Mouse (Mus musculus) heart, adult 2 months (tissue): Measurements from ENCODE around the gene U2af2. TPM values are rescaled to one million over a fixed set of nuclear protein-coding genes. Genes with fewer than 3 reads are reported as not detected.

Experiments
- DNase-seq, 2 experiments: peaks; one replicate each; pipeline ENCODE4 v3.0.0; 2021
- H3K27ac ChIP-seq: fragments of 200-600 bp; 2 replicates; pipeline ENCODE4 v1.8.1; 2022
- H3K27me3 ChIP-seq: fragments of 200-500 bp; 2 replicates; pipeline ENCODE4 v1.6.1; 2012; ENCODE audit warnings: mild to moderate bottlenecking, low read length, inconsistent platforms, mixed read lengths; ENCODE audit not compliant: control insufficient read depth, insufficient read depth
- H3K36me3 ChIP-seq: fragments of 200-500 bp; 2 replicates; pipeline ENCODE4 v1.6.1; 2012; ENCODE audit warnings: low read length, inconsistent platforms; ENCODE audit not compliant: control insufficient read depth, insufficient read depth
- H3K4me1 ChIP-seq: fragments of 200-500 bp; 2 replicates; pipeline ENCODE4 v1.6.1; 2011; ENCODE audit warnings: low read length; ENCODE audit not compliant: control insufficient read depth, insufficient read depth
- H3K4me3 ChIP-seq: fragments of 200-600 bp; 2 replicates; pipeline ENCODE4 v1.8.1; 2022
- H3K79me2 ChIP-seq: fragments of 200-500 bp; replicated peaks from 2 replicates; pipeline ENCODE4 v1.6.1; 2012; ENCODE audit warnings: mild to moderate bottlenecking, inconsistent platforms, low read length, moderate library complexity, mixed read lengths; ENCODE audit not compliant: control insufficient read depth, insufficient read depth
- H3K9ac ChIP-seq: fragments of 200-500 bp; 2 replicates; pipeline ENCODE4 v1.6.1; 2012; ENCODE audit warnings: low read depth, mild to moderate bottlenecking, control low read depth, inconsistent platforms, low read length, mixed read lengths
- CTCF ChIP-seq: fragments of 200-600 bp; IDR thresholded peaks from 2 replicates; pipeline ENCODE4 v1.8.1; 2022; ENCODE audit warnings: antibody characterized with exemption, mild to moderate bottlenecking, moderate library complexity
- EP300 ChIP-seq: fragments of 200-500 bp; IDR thresholded peaks from 2 replicates; pipeline ENCODE4 v1.6.1; 2011; ENCODE audit warnings: low read depth, low read length, control low read depth; ENCODE audit not compliant: insufficient read depth
- POLR2A ChIP-seq: fragments of 200-500 bp; IDR thresholded peaks from 2 replicates; pipeline ENCODE4 v1.6.1; 2011; ENCODE audit warnings: mild to moderate bottlenecking, low read depth, low read length, control low read depth; ENCODE audit not compliant: insufficient read depth
- WGBS: fragments of 180-500 bp; shearing (Covaris S2); methylation state at CpG from one replicate; pipeline ENCODE4 v1.1.7; 2018; 5-methylcytosine and 5-hydroxymethylcytosine counted together
- intact Hi-C: fragments of 180-260 bp; cut with DNase I; formaldehyde crosslinking; loops from one replicate; pipeline ENCODE4 v1.15.1; 2025
- polyA plus RNA-seq: library from polyadenylated mRNA; depleted of rRNA; stranded (reverse); fragments of >200 nt; gene quantifications from 2 replicates; pipeline ENCODE4 v1.2.3, GENCODE M21; 2012
- total RNA-seq, 2 experiments: library from RNA; stranded (reverse); gene quantifications; 2 replicates each; pipeline ENCODE4 v1.2.3; 2021

U2af2 gene
- total and polyA plus RNA-seq, 3 experiments: 65.6 to 84.4 (median 68.5) TPM

GRCm38 (mm10) chr7:5080010-5080751, 18.2 kb downstream of the U2af2 start, which contains the start of gene Epn1:
Gene Epn1 (plus strand): TSS chr7:5080235.
- WGBS: under 1% methylated on average over 67 of the region's 81 CpGs
- TF ChIP-seq EP300: peak; percentile 91
- peak; percentile 86 for TF ChIP-seq POLR2A
- no peak for TF ChIP-seq CTCF
- Histone ChIP-seq H3K9ac (peak within 1 kb of the TSS; percentile 91), H3K36me3 (peaks cover 24% of the 10 kb centered on the region), H3K79me2 (peaks cover 7% of the 10 kb centered on the region), H3K4me1 (peaks cover 6% of the 10 kb centered on the region), H3K27me3 (no peaks in the 10 kb centered on the region), H3K4me3 (peak within 1 kb of the TSS; percentile 95), H3K27ac (peak within 1 kb of the TSS; percentile 96)
- intact Hi-C loops: loop anchor here (1.0 kb wide), 1 partner anchor 45 kb away; the partner anchor contains the start of gene Rasl2-9
- DNase-seq: peak; percentile 96 to 98

- peaks cover 8% of the 10 kb centered on the region for H3K4me1 ChIP-seq
- H3K36me3 ChIP-seq: peaks cover 26% of the 10 kb centered on the region
- H3K9ac ChIP-seq: peak overlapping the region; percentile 91
- DNase-seq: no peak
- no peaks in the 10 kb centered on the region for H3K27me3 ChIP-seq
- TF ChIP-seq CTCF (no peak), POLR2A (no peak), EP300 (no peak)
- H3K79me2 ChIP-seq: peaks cover 9% of the 10 kb centered on the region
- intact Hi-C loops: loop anchor here (1.0 kb wide), 1 partner anchor 44 kb away; the partner anchor contains the start of gene Rasl2-9
- peak overlapping the region; percentile 96 for H3K27ac ChIP-seq
- H3K4me3 ChIP-seq: peak overlapping the region; percentile 95
- 3% methylated on average over 6 of the region's 6 CpGs for WGBS
Measured at GRCm38 (mm10) chr7:5080815-5081214, 18.9 kb downstream of the U2af2 start.

- no peaks in the 10 kb centered on the region for H3K27me3 ChIP-seq
- intact Hi-C loops: no loop called here
- no peak for DNase-seq
- H3K4me3 ChIP-seq: peak overlapping the region; percentile 95
- 0 out of 2 replicates have a peak overlapping the region, but pooled peaks have one; percentile 8 for H3K9ac ChIP-seq
- 15% methylated on average over 6 of the region's 6 CpGs for WGBS
- H3K36me3 ChIP-seq: peaks cover 26% of the 10 kb centered on the region
- peaks cover 9% of the 10 kb centered on the region for H3K4me1 ChIP-seq
- H3K79me2 ChIP-seq: peaks cover 12% of the 10 kb centered on the region
- no peak for TF ChIP-seq EP300
- TF ChIP-seq CTCF: no peak; the same call in 1 of the 2 replicates
- TF ChIP-seq POLR2A: no peak
- H3K27ac ChIP-seq: peak overlapping the region; percentile 96
Measured at GRCm38 (mm10) chr7:5081241-5081640, 19.3 kb downstream of the U2af2 start.

GRCm38 (mm10) chr7:5081939-5082338, 20.0 kb downstream of the U2af2 start:
- Histone ChIP-seq H3K79me2 (peaks cover 14% of the 10 kb centered on the region), H3K27me3 (no peaks in the 10 kb centered on the region), H3K27ac (no peak overlapping the region), H3K4me3 (no peak overlapping the region), H3K9ac (no peak overlapping the region), H3K4me1 (peaks cover 11% of the 10 kb centered on the region), H3K36me3 (peaks cover 23% of the 10 kb centered on the region)
- WGBS: 86% methylated on average over 2 of the region's 2 CpGs
- intact Hi-C loops: no loop called here
- no peak for TF ChIP-seq POLR2A
- no peak for TF ChIP-seq CTCF
- TF ChIP-seq EP300: no peak
- DNase-seq: no peak

GRCm38 (mm10) chr7:5083325-5084105, 21.6 kb downstream of the U2af2 start:
- TF ChIP-seq CTCF: no peak
- 0 out of 2 replicates have a peak, but pooled peaks have one; percentile 14 for TF ChIP-seq POLR2A
- TF ChIP-seq EP300: no peak
- DNase-seq: peak in 1 of 2 experiments; percentile 40
- Histone ChIP-seq H3K79me2 (peaks cover 16% of the 10 kb centered on the region), H3K4me1 (peaks cover 11% of the 10 kb centered on the region), H3K9ac (no peak overlapping the region), H3K27me3 (no peaks in the 10 kb centered on the region), H3K4me3 (no peak overlapping the region), H3K27ac (no peak overlapping the region), H3K36me3 (peaks cover 24% of the 10 kb centered on the region)
- intact Hi-C loops: no loop called here
- 71% methylated on average over 18 of the region's 18 CpGs for WGBS
